Mouse (Mus musculus) lung, adult 2 months (tissue): ENCODE measurements at regions not wholly inside any gene's neighbourhood (a gene's known extent, or its start where the extent isn't known, plus 50 kb on each side); places are given as distances from the start of the nearest gene placed in this dataset.

ENCODE experiments used
- CTCF ChIP-seq: fragments of 200-500 bp; IDR thresholded peaks from 2 replicates; pipeline ENCODE4 v1.5.1; 2011; ENCODE audit warnings: mild to moderate bottlenecking, low read length, control low read depth; ENCODE audit not compliant: insufficient read depth
- POLR2A ChIP-seq: fragments of 200-500 bp; IDR thresholded peaks from 2 replicates; pipeline ENCODE4 v1.6.1; 2011; ENCODE audit warnings: low read depth, mild to moderate bottlenecking, control low read depth, low read length, borderline replicate concordance; ENCODE audit errors: extremely low read depth

DNA sequence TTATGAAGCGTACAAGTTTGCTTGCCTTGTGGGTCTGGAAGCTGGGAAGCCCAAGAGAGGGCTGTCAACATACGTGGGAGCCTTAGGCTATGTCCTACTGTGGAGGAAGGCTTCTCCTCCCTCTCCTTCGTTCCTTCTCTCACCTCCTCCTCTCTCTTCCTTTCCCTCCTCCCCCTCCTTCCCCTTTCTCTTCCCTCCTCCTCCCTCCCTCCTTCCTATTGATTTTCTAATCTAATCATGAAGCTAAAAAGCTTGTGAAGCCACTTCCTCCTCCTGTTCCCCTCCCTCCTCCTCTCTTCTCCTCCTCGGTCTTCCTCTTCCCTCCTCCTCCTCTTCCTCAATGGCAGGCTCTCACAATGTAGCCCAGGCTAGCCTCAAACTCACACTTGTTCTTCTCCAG is 91.7 kb upstream of the Med13l start:
- TF ChIP-seq CTCF = no peak
- no peak for TF ChIP-seq POLR2A
